Mouse (Mus musculus) cerebellum, adult 9-10 months (tissue): ENCODE measurements around the gene Nxph2.
"Not testable (repeated sequence)": the region's sequence is repeated elsewhere in the genome, so short reads cannot be mapped to it uniquely, and the experiment has no call there.

Experiments used
- DNase-seq: peaks from one replicate; pipeline ENCODE4 v3.0.0; 2022

The Nxph2 gene

DNA sequence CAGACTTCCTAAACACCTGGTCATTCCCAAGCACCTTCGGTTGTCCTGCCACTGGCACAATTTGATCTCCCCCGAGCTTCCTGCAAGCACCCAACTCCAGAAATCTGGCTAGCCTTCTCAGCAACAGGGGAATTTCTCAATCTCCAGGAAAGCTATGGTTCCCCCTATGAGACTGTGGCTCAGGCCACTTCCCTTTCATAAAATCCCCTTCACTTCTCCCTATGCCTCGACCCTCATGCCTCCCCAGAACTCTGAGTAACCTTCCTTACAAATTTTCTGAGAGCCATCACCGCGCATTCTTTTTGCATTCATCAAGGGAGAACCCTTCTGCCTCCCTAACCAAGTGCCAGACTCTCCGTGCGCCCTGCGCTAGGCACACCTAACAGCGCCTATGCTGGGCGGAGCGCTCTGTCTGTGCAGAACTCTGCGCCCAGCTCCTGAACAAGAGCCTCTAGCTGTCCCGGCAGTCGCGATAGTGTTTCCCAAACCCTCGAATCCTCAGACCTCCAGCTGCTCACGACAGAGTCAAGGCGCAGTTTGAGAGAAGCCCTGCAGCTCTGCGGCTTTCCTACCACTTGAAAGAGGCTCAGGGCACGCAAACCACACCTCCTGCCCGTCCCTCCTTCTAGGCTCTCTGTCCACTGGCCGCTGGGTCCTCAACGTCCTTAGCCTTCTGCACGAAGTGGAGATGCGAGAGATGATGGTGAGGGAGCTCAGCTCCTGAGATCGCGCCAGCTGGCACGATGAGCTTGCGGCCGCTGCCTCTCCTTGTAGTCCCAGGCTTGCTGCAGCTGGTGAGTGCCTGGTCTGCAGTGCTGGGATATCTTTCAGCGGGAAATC, at the start of gene Nxph2:
Gene Nxph2, plus strand, starts transcription at position 501 of the 840 bp plus-strand sequence.
- no peak for DNase-seq

DNA sequence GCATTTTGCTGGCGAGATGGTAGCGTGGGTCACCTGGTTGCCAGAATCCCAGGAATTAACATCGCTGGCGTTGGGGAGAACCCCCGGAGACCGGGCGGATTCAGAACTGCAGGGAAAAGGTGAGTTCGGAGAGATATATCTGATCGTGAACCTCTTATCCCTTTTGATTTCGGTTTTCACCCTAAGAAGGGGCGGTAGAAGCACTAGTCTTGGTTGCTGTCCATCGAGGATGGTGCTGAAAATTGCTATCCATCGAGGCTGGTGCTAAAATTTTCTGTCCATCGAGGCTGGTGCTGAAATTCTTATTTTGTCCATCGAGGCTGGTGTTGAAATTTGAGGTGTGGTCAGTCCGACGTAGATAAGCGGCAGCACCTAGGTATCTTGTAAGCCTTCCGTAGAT, 30.1 kb upstream of the Nxph2 start:
- not testable (repeated sequence) for DNase-seq

DNA sequence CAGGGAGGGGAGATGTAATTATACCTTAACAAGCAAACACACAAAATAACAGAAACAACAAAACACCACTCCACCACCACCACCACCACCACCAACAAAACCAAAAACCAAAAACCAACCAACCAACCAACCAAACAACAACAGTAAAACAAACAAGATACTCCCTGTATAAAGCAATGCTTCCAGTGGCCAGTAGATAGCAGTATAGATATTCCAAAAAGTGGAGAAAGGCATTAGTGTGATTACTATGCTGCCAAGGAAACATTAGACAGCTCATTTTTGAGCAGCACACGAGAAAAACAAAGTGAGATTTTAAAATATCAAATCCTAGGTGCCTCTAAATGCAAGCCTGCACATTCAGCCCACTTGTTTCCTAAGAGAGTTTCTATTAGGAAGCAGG, 6.2 kb upstream of the Nxph2 start:
- no peak for DNase-seq
